Mouse (Mus musculus): ENCODE measurements around the gene Mapk12. TPM values are rescaled to one million over a fixed set of nuclear protein-coding genes. Genes with fewer than 3 reads are reported as not detected.

Gene Mapk12
- total and polyA plus RNA-seq, 2 experiments from 2014 or later = 18.9 to 55.2 TPM

DNA sequence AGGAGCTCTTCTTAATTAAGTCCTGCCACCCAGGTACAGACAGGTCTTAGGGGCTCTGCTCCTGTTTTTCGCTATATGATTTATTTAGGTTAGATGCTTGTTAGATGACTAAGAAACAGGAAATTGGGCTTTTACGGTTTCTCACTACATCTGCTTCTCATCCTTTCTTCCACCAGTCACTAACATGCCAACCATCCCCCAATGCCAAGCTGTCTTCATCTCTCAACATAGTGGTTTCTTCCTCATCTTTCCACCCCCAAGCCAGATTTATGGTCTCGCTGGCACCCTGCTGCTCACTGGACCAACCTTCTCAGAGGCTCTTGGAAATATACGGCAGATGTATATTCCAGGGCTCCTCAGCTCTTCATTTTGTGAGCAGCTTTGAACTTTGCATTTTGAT is 49.8 kb downstream of the Mapk12 start:
- no peak overlapping the region for H3K27ac ChIP-seq (ENCODE audit: low read depth)
- H3K4me1 ChIP-seq (ENCODE audit: control insufficient read depth, insufficient read depth) = peaks cover 10% of the 10 kb centered on the region; the same call in 1 of the 2 replicates
- TF ChIP-seq CTCF (IDR thresholded peaks at IDR 0.05; ENCODE audit: low read depth) (no peak), EP300 (IDR thresholded peaks at IDR 0.05; ENCODE audit: low read depth) (no peak)
- no peaks in the 10 kb centered on the region for H3K27me3 ChIP-seq (ENCODE audit: control insufficient read depth, insufficient read depth, low read length)
- no peak overlapping the region for H3K9ac ChIP-seq (replicated peaks; ENCODE audit: low read depth, low read length)
- H3K4me3 ChIP-seq (ENCODE audit: low read depth, low read length) = no peak overlapping the region
- peaks cover 48% of the 10 kb centered on the region for H3K36me3 ChIP-seq (replicated peaks; ENCODE audit: control insufficient read depth, insufficient read depth, low read length)
- no peak for DNase-seq (ENCODE audit: low spot score)
- WGBS = 86% methylated on average over 4 of the region's 4 CpGs
- H3K9me3 ChIP-seq (replicated peaks; ENCODE audit: control insufficient read depth, low read length) = no peaks in the 10 kb centered on the region
- ATAC-seq (ENCODE audit: insufficient read depth, low read depth) = no peak
- no peak overlapping the region for H3K4me2 ChIP-seq (ENCODE audit: low read depth, low read length)

DNA sequence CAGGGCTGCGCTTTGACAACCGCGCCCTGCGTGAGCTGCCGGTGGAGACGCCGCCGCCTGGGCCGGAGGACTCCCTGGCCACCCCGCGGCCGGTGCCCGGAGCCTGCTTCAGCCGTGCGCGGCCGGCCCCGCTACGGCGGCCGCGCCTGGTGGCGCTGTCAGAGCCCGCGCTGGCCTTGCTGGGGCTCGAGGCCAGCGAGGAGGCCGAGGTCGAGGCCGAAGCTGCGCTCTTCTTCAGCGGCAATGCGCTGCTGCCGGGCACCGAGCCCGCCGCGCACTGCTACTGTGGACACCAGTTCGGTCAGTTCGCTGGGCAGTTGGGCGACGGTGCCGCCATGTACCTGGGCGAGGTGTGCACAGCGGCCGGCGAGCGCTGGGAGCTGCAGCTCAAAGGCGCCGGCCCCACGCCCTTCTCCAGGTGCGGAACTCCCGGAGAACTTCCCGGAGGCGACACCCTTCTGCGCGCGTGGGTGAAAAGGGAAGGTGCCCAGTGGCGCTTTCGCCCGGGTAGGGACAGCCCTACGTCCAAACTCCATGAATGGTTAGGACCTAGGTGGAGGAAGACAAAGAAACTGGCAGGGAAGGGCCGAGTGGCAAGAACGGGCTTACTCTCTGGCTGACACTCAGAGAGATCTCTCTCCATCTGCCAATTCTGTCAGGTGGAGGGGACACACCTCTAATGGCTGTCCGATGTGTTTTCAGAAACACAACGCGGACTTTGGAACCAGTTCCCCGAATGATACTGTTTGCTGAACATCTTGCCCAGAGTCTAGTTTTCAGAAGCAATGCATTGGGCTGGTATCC is 51.1 kb downstream of the Mapk12 start:
- Histone ChIP-seq H3K4me3 (ENCODE audit: low read depth, low read length) (peak overlapping the region; percentile 84), H3K27ac (ENCODE audit: low read depth) (peak overlapping the region; percentile 86), H3K27me3 (ENCODE audit: control insufficient read depth, insufficient read depth, low read length) (no peaks in the 10 kb centered on the region), H3K9ac (replicated peaks; ENCODE audit: low read depth, low read length) (peak overlapping the region; percentile 90), H3K36me3 (replicated peaks; ENCODE audit: control insufficient read depth, insufficient read depth, low read length) (peaks cover 48% of the 10 kb centered on the region), H3K4me1 (ENCODE audit: control insufficient read depth, insufficient read depth) (peaks cover 10% of the 10 kb centered on the region; the same call in 1 of the 2 replicates), H3K9me3 (replicated peaks; ENCODE audit: control insufficient read depth, low read length) (no peaks in the 10 kb centered on the region), H3K4me2 (ENCODE audit: low read depth, low read length) (peak overlapping the region; percentile 95)
- no peak for DNase-seq (ENCODE audit: low spot score)
- no peak for TF ChIP-seq CTCF (IDR thresholded peaks at IDR 0.05; ENCODE audit: low read depth)
- no peak for TF ChIP-seq EP300 (IDR thresholded peaks at IDR 0.05; ENCODE audit: low read depth)
- WGBS = 3% methylated on average over 65 of the region's 68 CpGs
- peak; percentile 68 for ATAC-seq (ENCODE audit: insufficient read depth, low read depth)

GRCm38 (mm10) chr15:89088607-89089247 is 51.8 kb downstream of the Mapk12 start, which contains the start of gene Selenoo:
Gene Selenoo, plus strand, starts transcription at chr15:89089084.
- ATAC-seq (ENCODE audit: insufficient read depth, low read depth) (peak; percentile 96), DNase-seq (ENCODE audit: low spot score) (peak; percentile 88)

GRCm38 (mm10) chr15:89084826-89085225 is 55.7 kb downstream of the Mapk12 start:
- H3K4me1 ChIP-seq (ENCODE audit: control insufficient read depth, insufficient read depth) = peaks cover 4% of the 10 kb centered on the region; the same call in 1 of the 2 replicates
- H3K36me3 ChIP-seq (replicated peaks; ENCODE audit: control insufficient read depth, insufficient read depth, low read length) = peaks cover 58% of the 10 kb centered on the region
- H3K9ac ChIP-seq (replicated peaks; ENCODE audit: low read depth, low read length) = no peak overlapping the region
- DNase-seq (ENCODE audit: low spot score) = no peak
- TF ChIP-seq EP300 (IDR thresholded peaks at IDR 0.05; ENCODE audit: low read depth) (no peak), CTCF (IDR thresholded peaks at IDR 0.05; ENCODE audit: low read depth) (no peak)
- no peak for ATAC-seq (ENCODE audit: insufficient read depth, low read depth)
- H3K9me3 ChIP-seq (replicated peaks; ENCODE audit: control insufficient read depth, low read length) = no peaks in the 10 kb centered on the region
- 89% methylated on average over 2 of the region's 2 CpGs for WGBS
- no peak overlapping the region for H3K27ac ChIP-seq (ENCODE audit: low read depth)
- no peaks in the 10 kb centered on the region for H3K27me3 ChIP-seq (ENCODE audit: control insufficient read depth, insufficient read depth, low read length)
- no peak overlapping the region for H3K4me2 ChIP-seq (ENCODE audit: low read depth, low read length)
- H3K4me3 ChIP-seq (ENCODE audit: low read depth, low read length) = no peak overlapping the region

More at GRCm38 (mm10) chr15:89088607-89089247, 51.8 kb downstream of the Mapk12 start, which contains the start of gene Selenoo:
- no peaks in the 10 kb centered on the region for H3K9me3 ChIP-seq (replicated peaks; ENCODE audit: control insufficient read depth, low read length)
- WGBS = 2% methylated on average over 38 of the region's 38 CpGs
- TF ChIP-seq EP300 (IDR thresholded peaks at IDR 0.05; ENCODE audit: low read depth) (0 out of 2 replicates have a peak, but pooled peaks have one; percentile 30), CTCF (IDR thresholded peaks at IDR 0.05; ENCODE audit: low read depth) (no peak)
- H3K4me1 ChIP-seq (ENCODE audit: control insufficient read depth, insufficient read depth) = peaks cover 10% of the 10 kb centered on the region; the same call in 1 of the 2 replicates
- no peaks in the 10 kb centered on the region for H3K27me3 ChIP-seq (ENCODE audit: control insufficient read depth, insufficient read depth, low read length)
- H3K4me2 ChIP-seq (ENCODE audit: low read depth, low read length) = peak within 1 kb of the TSS; percentile 95
- peaks cover 48% of the 10 kb centered on the region for H3K36me3 ChIP-seq (replicated peaks; ENCODE audit: control insufficient read depth, insufficient read depth, low read length)
- peak within 1 kb of the TSS; percentile 86 for H3K27ac ChIP-seq (ENCODE audit: low read depth)
- H3K9ac ChIP-seq (replicated peaks; ENCODE audit: low read depth, low read length) = peak within 1 kb of the TSS; percentile 90
- H3K4me3 ChIP-seq (ENCODE audit: low read depth, low read length) = peak within 1 kb of the TSS; percentile 84

DNA sequence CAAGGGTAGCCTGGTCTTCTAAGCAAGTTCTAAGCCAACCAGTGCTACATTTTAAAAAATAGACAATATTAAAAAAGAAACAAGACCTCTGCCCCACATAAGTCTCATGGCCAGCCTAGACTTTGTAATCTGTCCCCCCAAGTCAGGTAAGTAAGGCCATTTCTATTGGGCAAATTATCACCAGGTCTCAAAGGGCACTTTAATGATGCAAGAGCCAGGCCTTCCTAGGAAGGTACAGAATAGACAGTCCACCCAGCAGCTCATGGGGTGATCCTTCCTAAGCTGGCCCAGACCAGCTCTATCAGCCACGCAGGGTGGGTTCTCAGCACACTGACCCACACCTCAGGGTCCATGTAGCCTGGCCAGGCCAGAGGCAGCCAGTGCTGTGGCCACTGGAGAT is 56.6 kb downstream of the Mapk12 start:
- H3K9me3 ChIP-seq (replicated peaks; ENCODE audit: control insufficient read depth, low read length) = no peaks in the 10 kb centered on the region
- H3K27me3 ChIP-seq (ENCODE audit: control insufficient read depth, insufficient read depth, low read length) = no peaks in the 10 kb centered on the region
- H3K4me3 ChIP-seq (ENCODE audit: low read depth, low read length) = no peak overlapping the region
- no peak overlapping the region for H3K9ac ChIP-seq (replicated peaks; ENCODE audit: low read depth, low read length)
- ATAC-seq (ENCODE audit: insufficient read depth, low read depth) (no peak), DNase-seq (ENCODE audit: low spot score) (no peak)
- peaks cover 58% of the 10 kb centered on the region for H3K36me3 ChIP-seq (replicated peaks; ENCODE audit: control insufficient read depth, insufficient read depth, low read length)
- 96% methylated on average over 1 of the region's 1 CpGs for WGBS
- no peak overlapping the region for H3K4me2 ChIP-seq (ENCODE audit: low read depth, low read length)
- 0 out of 2 replicates have a peak, but pooled peaks cover under 1% of the 10 kb centered on the region for H3K4me1 ChIP-seq (ENCODE audit: control insufficient read depth, insufficient read depth)
- TF ChIP-seq CTCF (IDR thresholded peaks at IDR 0.05; ENCODE audit: low read depth) (no peak), EP300 (IDR thresholded peaks at IDR 0.05; ENCODE audit: low read depth) (no peak)
- H3K27ac ChIP-seq (ENCODE audit: low read depth) = no peak overlapping the region

Small RNA genes lying within 50 kb of the gene (microRNA-seq; reads per million reads assigned to microRNA genes)
- gene Mir6958 = 3.7 reads per million, percentile 17 among the genes with 10 or more reads in this experiment
- not detected for gene Mir7118

Other genes with a start within 250 kb of the Mapk12 start
- gene Ttll8, start 186.3 kb downstream of the Mapk12 start, total RNA-seq (2014; rRNA removed; ENCODE audit: low replicate concordance) = not detected in 2 replicates
- not detected in 2 replicates for gene Ttll8, start 186.3 kb downstream of the Mapk12 start, polyA plus RNA-seq (2015; fragmentation: Nextera tagmentation; extraction: Ambion mirVana)
- gene Mlc1, start 161.7 kb downstream of the Mapk12 start, total RNA-seq (2014; rRNA removed; ENCODE audit: low replicate concordance) = not detected in 2 replicates
- gene Mlc1, start 161.7 kb downstream of the Mapk12 start, polyA plus RNA-seq (2015; fragmentation: Nextera tagmentation; extraction: Ambion mirVana) = 0.04 TPM in 1 of 2 replicates, not detected in the other
- 74.3 and 85.9 TPM in 2 replicates for gene Mov10l1, start 157.8 kb downstream of the Mapk12 start, total RNA-seq (2014; rRNA removed; ENCODE audit: low replicate concordance)
- gene Mov10l1, start 157.8 kb downstream of the Mapk12 start, polyA plus RNA-seq (2015; fragmentation: Nextera tagmentation; extraction: Ambion mirVana) = 114 and 124 TPM in 2 replicates
- gene Panx2, start 81.0 kb downstream of the Mapk12 start, total RNA-seq (2014; rRNA removed; ENCODE audit: low replicate concordance) = 0.70 TPM in 1 of 2 replicates, not detected in the other
- gene Panx2, start 81.0 kb downstream of the Mapk12 start, polyA plus RNA-seq (2015; fragmentation: Nextera tagmentation; extraction: Ambion mirVana) = 0.93 and 1.0 TPM in 2 replicates
- gene Trabd, start 65.6 kb downstream of the Mapk12 start, total RNA-seq (2014; rRNA removed; ENCODE audit: low replicate concordance) = 59.2 and 61.2 TPM in 2 replicates
- 46.6 and 46.7 TPM in 2 replicates for gene Trabd, start 65.6 kb downstream of the Mapk12 start, polyA plus RNA-seq (2015; fragmentation: Nextera tagmentation; extraction: Ambion mirVana)
- 35.4 and 39.1 TPM in 2 replicates for gene Selenoo, start 51.6 kb downstream of the Mapk12 start, total RNA-seq (2014; rRNA removed; ENCODE audit: low replicate concordance)
- gene Selenoo, start 51.6 kb downstream of the Mapk12 start, polyA plus RNA-seq (2015; fragmentation: Nextera tagmentation; extraction: Ambion mirVana) = 10.3 and 11.3 TPM in 2 replicates
- gene Tubgcp6, start 17.6 kb downstream of the Mapk12 start, total RNA-seq (2014; rRNA removed; ENCODE audit: low replicate concordance) = 17.2 and 26.9 TPM in 2 replicates
- 4.4 and 5.1 TPM in 2 replicates for gene Tubgcp6, start 17.6 kb downstream of the Mapk12 start, polyA plus RNA-seq (2015; fragmentation: Nextera tagmentation; extraction: Ambion mirVana)
- gene Hdac10, start 12.0 kb downstream of the Mapk12 start, total RNA-seq (2014; rRNA removed; ENCODE audit: low replicate concordance) = 14.9 and 17.4 TPM in 2 replicates
- 10.7 and 10.8 TPM in 2 replicates for gene Hdac10, start 12.0 kb downstream of the Mapk12 start, polyA plus RNA-seq (2015; fragmentation: Nextera tagmentation; extraction: Ambion mirVana)
- 1.0 and 4.9 TPM in 2 replicates for gene Mapk11, start 8.9 kb upstream of the Mapk12 start, total RNA-seq (2014; rRNA removed; ENCODE audit: low replicate concordance)
- gene Mapk11, start 8.9 kb upstream of the Mapk12 start, polyA plus RNA-seq (2015; fragmentation: Nextera tagmentation; extraction: Ambion mirVana) = 2.5 and 2.6 TPM in 2 replicates
- 153 and 199 TPM in 2 replicates for gene Plxnb2, start 40.1 kb upstream of the Mapk12 start, total RNA-seq (2014; rRNA removed; ENCODE audit: low replicate concordance)
- gene Plxnb2, start 40.1 kb upstream of the Mapk12 start, polyA plus RNA-seq (2015; fragmentation: Nextera tagmentation; extraction: Ambion mirVana) = 51.6 and 54.5 TPM in 2 replicates
- gene Dennd6b, start 55.8 kb upstream of the Mapk12 start, total RNA-seq (2014; rRNA removed; ENCODE audit: low replicate concordance) = 15.2 and 19.2 TPM in 2 replicates
- gene Dennd6b, start 55.8 kb upstream of the Mapk12 start, polyA plus RNA-seq (2015; fragmentation: Nextera tagmentation; extraction: Ambion mirVana) = 14.5 and 14.8 TPM in 2 replicates
- 65.1 and 98.4 TPM in 2 replicates for gene Ppp6r2, start 70.8 kb upstream of the Mapk12 start, total RNA-seq (2014; rRNA removed; ENCODE audit: low replicate concordance)
- 27.4 and 27.7 TPM in 2 replicates for gene Ppp6r2, start 70.8 kb upstream of the Mapk12 start, polyA plus RNA-seq (2015; fragmentation: Nextera tagmentation; extraction: Ambion mirVana)
- 113 and 147 TPM in 2 replicates for gene Sbf1, start 174.6 kb upstream of the Mapk12 start, total RNA-seq (2014; rRNA removed; ENCODE audit: low replicate concordance)
- 17.7 and 25.6 TPM in 2 replicates for gene Sbf1, start 174.6 kb upstream of the Mapk12 start, polyA plus RNA-seq (2015; fragmentation: Nextera tagmentation; extraction: Ambion mirVana)
- not detected in 2 replicates for gene Adm2, start 182.0 kb upstream of the Mapk12 start, total RNA-seq (2014; rRNA removed; ENCODE audit: low replicate concordance)
- not detected in 2 replicates for gene Adm2, start 182.0 kb upstream of the Mapk12 start, polyA plus RNA-seq (2015; fragmentation: Nextera tagmentation; extraction: Ambion mirVana)
- not detected in 2 replicates for gene Miox, start 193.7 kb upstream of the Mapk12 start, total RNA-seq (2014; rRNA removed; ENCODE audit: low replicate concordance)
- gene Miox, start 193.7 kb upstream of the Mapk12 start, polyA plus RNA-seq (2015; fragmentation: Nextera tagmentation; extraction: Ambion mirVana) = not detected in 2 replicates
- gene Lmf2, start 215.0 kb upstream of the Mapk12 start, total RNA-seq (2014; rRNA removed; ENCODE audit: low replicate concordance) = 26.9 and 33.5 TPM in 2 replicates
- 31.4 and 33.3 TPM in 2 replicates for gene Lmf2, start 215.0 kb upstream of the Mapk12 start, polyA plus RNA-seq (2015; fragmentation: Nextera tagmentation; extraction: Ambion mirVana)
- gene Ncaph2, start 215.0 kb upstream of the Mapk12 start, total RNA-seq (2014; rRNA removed; ENCODE audit: low replicate concordance) = 83.8 and 136 TPM in 2 replicates
- gene Ncaph2, start 215.0 kb upstream of the Mapk12 start, polyA plus RNA-seq (2015; fragmentation: Nextera tagmentation; extraction: Ambion mirVana) = 59.4 and 64.3 TPM in 2 replicates
- gene Sco2, start 233.1 kb upstream of the Mapk12 start, total RNA-seq (2014; rRNA removed; ENCODE audit: low replicate concordance) = 29.0 and 30.6 TPM in 2 replicates
- gene Sco2, start 233.1 kb upstream of the Mapk12 start, polyA plus RNA-seq (2015; fragmentation: Nextera tagmentation; extraction: Ambion mirVana) = 8.1 and 9.4 TPM in 2 replicates
- gene Tymp, start 236.3 kb upstream of the Mapk12 start, total RNA-seq (2014; rRNA removed; ENCODE audit: low replicate concordance) = 1.6 and 7.2 TPM in 2 replicates
- gene Tymp, start 236.3 kb upstream of the Mapk12 start, polyA plus RNA-seq (2015; fragmentation: Nextera tagmentation; extraction: Ambion mirVana) = 1.3 and 1.4 TPM in 2 replicates
- gene Odf3b, start 238.6 kb upstream of the Mapk12 start, total RNA-seq (2014; rRNA removed; ENCODE audit: low replicate concordance) = 0.46 TPM in 1 of 2 replicates, not detected in the other
- gene Odf3b, start 238.6 kb upstream of the Mapk12 start, polyA plus RNA-seq (2015; fragmentation: Nextera tagmentation; extraction: Ambion mirVana) = 0.67 and 1.7 TPM in 2 replicates
- not detected in 2 replicates for gene Klhdc7b, start 244.2 kb upstream of the Mapk12 start, total RNA-seq (2014; rRNA removed; ENCODE audit: low replicate concordance)
- gene Klhdc7b, start 244.2 kb upstream of the Mapk12 start, polyA plus RNA-seq (2015; fragmentation: Nextera tagmentation; extraction: Ambion mirVana) = not detected in 2 replicates

All from heart, postnatal 0 days (tissue).